Mouse (Mus musculus) left cerebral cortex, adult 2 months (tissue): ENCODE data around the gene Anks1b. TPM values are rescaled to one million over a fixed set of nuclear protein-coding genes. Genes with fewer than 3 reads are reported as not detected.

Experiments used
- DNase-seq, 2 experiments: peaks; one replicate each; pipeline ENCODE4 v3.0.0; 2021 to 2022; ENCODE audit warnings: low spot score in 2 of 2, mixed read lengths in 1 of 2; ENCODE audit errors: extremely low spot score in 1 of 2
- H3K27ac ChIP-seq: fragments of 200-600 bp; 2 replicates; pipeline ENCODE4 v1.8.1; 2022
- H3K4me3 ChIP-seq: fragments of 200-600 bp; 2 replicates; pipeline ENCODE4 v1.8.1; 2022
- CTCF ChIP-seq: fragments of 200-600 bp; IDR thresholded peaks from 2 replicates; pipeline ENCODE4 v1.8.1; 2022; ENCODE audit warnings: antibody characterized with exemption, mild to moderate bottlenecking, moderate library complexity
- intact Hi-C: fragments of 180-260 bp; cut with DNase I; formaldehyde crosslinking; loops from one replicate; pipeline ENCODE4 v1.15.1; 2025
- total RNA-seq, 2 experiments: library from RNA; stranded (reverse); gene quantifications; 2 replicates each; pipeline ENCODE4 v1.2.3; 2021

The Anks1b gene
- total RNA-seq, 2 experiments from 2014 or later: 472 to 474 TPM

GRCm38 (mm10) chr10:90345394-90345793 is 472.1 kb downstream of the Anks1b start:
- Histone ChIP-seq H3K27ac (peak overlapping the region; percentile 71), H3K4me3 (no peak overlapping the region)
- no peak for DNase-seq
- no peak for TF ChIP-seq CTCF
- intact Hi-C loops: loop anchor here (1.0 kb wide), 1 partner anchor 37 kb away; no protein-coding TSS in a partner anchor

- DNase-seq: no peak
- intact Hi-C loops: loop anchor here (10.0 kb wide), 1 partner anchor 121 kb away; no protein-coding TSS in a partner anchor
Measured at GRCm38 (mm10) chr10:90356258-90356657, 482.9 kb downstream of the Anks1b start.

GRCm38 (mm10) chr10:90357169-90357907 is 484.0 kb downstream of the Anks1b start:
- intact Hi-C loops: loop anchor here (10.0 kb wide), 1 partner anchor 123 kb away; no protein-coding TSS in a partner anchor
- DNase-seq: no peak
- TF ChIP-seq CTCF: no peak

More at GRCm38 (mm10) chr10:90356258-90356657, 482.9 kb downstream of the Anks1b start:
- no peak for TF ChIP-seq CTCF
- Histone ChIP-seq H3K27ac (no peak overlapping the region), H3K4me3 (no peak overlapping the region)

GRCm38 (mm10) chr10:90369015-90369414 is 495.7 kb downstream of the Anks1b start:
- intact Hi-C loops: no loop called here
- Histone ChIP-seq H3K27ac (no peak overlapping the region), H3K4me3 (no peak overlapping the region)
- no peak for TF ChIP-seq CTCF
- DNase-seq: no peak

More at GRCm38 (mm10) chr10:90357169-90357907, 484.0 kb downstream of the Anks1b start:
- H3K4me3 ChIP-seq: no peak overlapping the region
- H3K27ac ChIP-seq: no peak overlapping the region

- TF ChIP-seq CTCF: no peak; the same call in 1 of the 2 replicates
- DNase-seq: no peak
- H3K4me3 ChIP-seq: no peak overlapping the region
- intact Hi-C loops: loop anchor here (5.0 to 10.0 kb wide), 2 partner anchors 288 to 324 kb away; no protein-coding TSS in a partner anchor
- H3K27ac ChIP-seq: no peak overlapping the region
Measured at GRCm38 (mm10) chr10:90370751-90371150, 497.4 kb downstream of the Anks1b start.

GRCm38 (mm10) chr10:90373469-90373868 is 500.2 kb downstream of the Anks1b start:
- intact Hi-C loops: loop anchor here (1.0 to 10.0 kb wide), 3 partner anchors 221 to 321 kb away; no protein-coding TSS in a partner anchor
- Histone ChIP-seq H3K4me3 (no peak overlapping the region), H3K27ac (no peak overlapping the region)
- peak; percentile 63 for TF ChIP-seq CTCF
- DNase-seq: peak; percentile 38 to 40

- Histone ChIP-seq H3K4me3 (no peak overlapping the region), H3K27ac (no peak overlapping the region)
- intact Hi-C loops: loop anchor here (10.0 kb wide), 1 partner anchor 318 kb away; no protein-coding TSS in a partner anchor
- DNase-seq: no peak
- TF ChIP-seq CTCF: no peak
Measured at GRCm38 (mm10) chr10:90376605-90377004, 503.3 kb downstream of the Anks1b start.

- DNase-seq: no peak
- intact Hi-C loops: no loop called here
- no peak overlapping the region for H3K4me3 ChIP-seq
- TF ChIP-seq CTCF: no peak
- no peak overlapping the region; the same call in 1 of the 2 replicates for H3K27ac ChIP-seq
Measured at GRCm38 (mm10) chr10:90380062-90380461, 506.8 kb downstream of the Anks1b start.

- intact Hi-C loops: no loop called here
- Histone ChIP-seq H3K4me3 (no peak overlapping the region), H3K27ac (no peak overlapping the region; the same call in 1 of the 2 replicates)
- no peak for TF ChIP-seq CTCF
- DNase-seq: peak in 1 of 2 experiments; percentile 18
Measured at GRCm38 (mm10) chr10:90380704-90381339, 507.5 kb downstream of the Anks1b start.

GRCm38 (mm10) chr10:90400382-90400781 is 527.1 kb downstream of the Anks1b start:
- intact Hi-C loops: no loop called here
- Histone ChIP-seq H3K4me3 (no peak overlapping the region), H3K27ac (no peak overlapping the region)
- no peak for TF ChIP-seq CTCF
- no peak for DNase-seq

- intact Hi-C loops: no loop called here
- TF ChIP-seq CTCF: no peak
- Histone ChIP-seq H3K27ac (no peak overlapping the region), H3K4me3 (no peak overlapping the region)
- DNase-seq: no peak
Measured at GRCm38 (mm10) chr10:90408484-90408883, 535.2 kb downstream of the Anks1b start.

GRCm38 (mm10) chr10:90431527-90431926 is 558.2 kb downstream of the Anks1b start:
- no peak overlapping the region for H3K4me3 ChIP-seq
- no peak for TF ChIP-seq CTCF
- no peak for DNase-seq
- intact Hi-C loops: loop anchor here (5.0 kb wide), 3 partner anchors 131 to 251 kb away; no protein-coding TSS in a partner anchor
- H3K27ac ChIP-seq: peak overlapping the region; percentile 91
